Mouse (Mus musculus): ENCODE data around the gene Stap2. TPM values are rescaled to one million over a fixed set of nuclear protein-coding genes. Genes with fewer than 3 reads are reported as not detected.
A peak's percentile ranks its signal among the peaks of the same experiment; 100 is the strongest.

The Stap2 gene
- polyA plus RNA-seq, 2 experiments = 2.0 to 2.8 TPM

DNA sequence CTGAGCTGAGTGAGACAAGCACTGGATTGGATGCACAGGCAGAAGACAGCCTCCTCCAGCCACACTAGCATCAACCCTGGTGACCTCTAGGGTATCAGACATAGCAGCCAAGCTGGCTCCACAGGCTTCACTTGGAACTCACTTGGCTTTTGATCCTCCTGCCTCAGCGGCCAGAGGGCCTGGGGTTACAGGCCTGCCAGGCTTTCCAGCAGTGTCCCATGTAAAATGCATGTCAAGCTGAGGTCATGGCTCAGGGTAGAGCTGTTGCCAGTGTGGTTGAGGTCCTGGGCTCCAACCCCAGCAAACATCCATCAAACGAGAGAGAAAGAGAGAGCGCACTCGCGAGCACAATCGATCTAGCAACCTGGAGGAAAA is 29.3 kb upstream of the Stap2 start:
- WGBS (ENCODE audit: insufficient replicate concordance) = 84% methylated on average over 6 of the region's 6 CpGs
- ATAC-seq (ENCODE audit: insufficient read depth) (no peak), DNase-seq (ENCODE audit: low read depth in 3 of 3, low spot score in 3 of 3) (no peak)
- Histone ChIP-seq H3K36me3 (replicated peaks; ENCODE audit: control insufficient read depth, insufficient read depth, low read depth) (no peaks in the 10 kb centered on the region), H3K4me3 (ENCODE audit: insufficient read depth in 1 of 2, low read depth in 2 of 2, low read length in 2 of 2) (peak overlapping the region; percentile 76 to 93), H3K4me1 (replicated peaks; ENCODE audit: control insufficient read depth in 2 of 2, insufficient read depth in 2 of 2, low read length in 1 of 2) (peaks cover 14 to 29% of the 10 kb centered on the region in 2 experiments), H3K27ac (no peak overlapping the region; the same call in none of the 2 replicates), H3K4me2 (ENCODE audit: low read depth) (peak overlapping the region; percentile 82), H3K9ac (replicated peaks) (peak overlapping the region; percentile 72), H3K9me3 (ENCODE audit: control insufficient read depth, low read length) (no peaks in the 10 kb centered on the region), H3K27me3 (ENCODE audit: control insufficient read depth, insufficient read depth, low read length) (no peaks in the 10 kb centered on the region)
- TF ChIP-seq CTCF (IDR thresholded peaks at IDR 0.05; ENCODE audit: low read depth) = no peak

DNA sequence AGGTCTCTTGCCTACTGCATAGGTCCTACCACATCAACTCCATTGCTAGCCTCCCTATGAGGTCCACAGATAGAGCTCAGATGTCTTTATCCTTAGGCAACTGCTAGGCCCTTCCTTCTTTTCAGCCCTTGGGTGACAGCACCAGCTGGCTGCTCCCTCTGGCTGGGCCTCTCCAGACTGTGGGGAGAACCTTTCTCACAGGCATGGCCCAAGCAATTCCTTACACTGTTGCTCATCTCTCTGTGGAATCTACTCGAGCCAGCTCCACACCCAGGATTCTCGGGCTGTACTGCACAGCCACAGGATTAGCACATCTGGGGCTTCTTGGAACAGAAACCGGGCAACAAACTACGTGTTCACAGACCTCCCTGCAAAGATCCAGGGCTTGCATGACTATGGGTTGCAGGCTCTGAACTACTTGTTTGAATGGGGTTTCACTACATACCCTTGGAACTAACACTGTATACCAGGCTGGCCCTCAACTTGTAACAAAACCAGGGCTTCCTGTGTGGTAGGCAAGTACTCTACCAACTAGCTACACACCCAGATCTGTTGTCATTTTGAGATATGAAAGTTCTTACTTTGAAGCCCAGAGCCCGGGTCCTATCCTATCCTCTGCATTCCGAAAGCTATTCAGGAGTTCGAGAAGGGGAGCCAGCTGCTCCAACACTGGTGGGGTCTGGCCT is 28.8 kb upstream of the Stap2 start:
- peaks cover 14 to 29% of the 10 kb centered on the region in 2 experiments for H3K4me1 ChIP-seq (replicated peaks; ENCODE audit: control insufficient read depth in 2 of 2, insufficient read depth in 2 of 2, low read length in 1 of 2)
- peak overlapping the region; percentile 82 for H3K4me2 ChIP-seq (ENCODE audit: low read depth)
- H3K9me3 ChIP-seq (ENCODE audit: control insufficient read depth, low read length) = no peaks in the 10 kb centered on the region
- H3K36me3 ChIP-seq (replicated peaks; ENCODE audit: control insufficient read depth, insufficient read depth, low read depth) = no peaks in the 10 kb centered on the region
- ATAC-seq (ENCODE audit: insufficient read depth) (no peak), DNase-seq (ENCODE audit: low read depth in 3 of 3, low spot score in 3 of 3) (no peak)
- no peak overlapping the region for H3K27ac ChIP-seq
- H3K27me3 ChIP-seq (ENCODE audit: control insufficient read depth, insufficient read depth, low read length) = no peaks in the 10 kb centered on the region
- WGBS (ENCODE audit: insufficient replicate concordance) = 74% methylated on average over 7 of the region's 7 CpGs
- H3K9ac ChIP-seq (replicated peaks) = peak overlapping the region; percentile 72; the same call in 1 of the 2 replicates
- TF ChIP-seq EP300 (IDR thresholded peaks at IDR 0.05; ENCODE audit: low read depth) (no peak), CTCF (IDR thresholded peaks at IDR 0.05; ENCODE audit: low read depth) (no peak)
- peak overlapping the region in 1 of 2 experiments; percentile 93; a peak in 2 of 4 replicates for H3K4me3 ChIP-seq (ENCODE audit: insufficient read depth in 1 of 2, low read depth in 2 of 2, low read length in 2 of 2)

GRCm38 (mm10) chr17:56032831-56033230 is 27.4 kb upstream of the Stap2 start:
- Histone ChIP-seq H3K27me3 (ENCODE audit: control insufficient read depth, insufficient read depth, low read length) (no peaks in the 10 kb centered on the region), H3K9me3 (ENCODE audit: control insufficient read depth, low read length) (no peaks in the 10 kb centered on the region), H3K4me2 (ENCODE audit: low read depth) (no peak overlapping the region), H3K36me3 (replicated peaks; ENCODE audit: control insufficient read depth, insufficient read depth, low read depth) (no peaks in the 10 kb centered on the region), H3K27ac (no peak overlapping the region), H3K4me3 (ENCODE audit: insufficient read depth in 1 of 2, low read depth in 2 of 2, low read length in 2 of 2) (no peak overlapping the region), H3K4me1 (replicated peaks; ENCODE audit: control insufficient read depth in 2 of 2, insufficient read depth in 2 of 2, low read length in 1 of 2) (peaks cover 14 to 29% of the 10 kb centered on the region in 2 experiments), H3K9ac (replicated peaks) (no peak overlapping the region)
- 58% methylated on average over 7 of the region's 7 CpGs for WGBS (ENCODE audit: insufficient replicate concordance)
- DNase-seq (ENCODE audit: low read depth in 3 of 3, low spot score in 3 of 3) (no peak), ATAC-seq (ENCODE audit: insufficient read depth) (no peak)
- TF ChIP-seq CTCF (IDR thresholded peaks at IDR 0.05; ENCODE audit: low read depth) = no peak

- DNase-seq (ENCODE audit: low read depth in 3 of 3, low spot score in 3 of 3) (no peak), ATAC-seq (ENCODE audit: insufficient read depth) (no peak)
- TF ChIP-seq EP300 (IDR thresholded peaks at IDR 0.05; ENCODE audit: low read depth) = no peak
- TF ChIP-seq CTCF (IDR thresholded peaks at IDR 0.05; ENCODE audit: low read depth) = no peak
- Histone ChIP-seq H3K4me3 (ENCODE audit: insufficient read depth in 1 of 2, low read depth in 2 of 2, low read length in 2 of 2) (no peak overlapping the region), H3K4me2 (ENCODE audit: low read depth) (no peak overlapping the region; the same call in 1 of the 2 replicates), H3K27me3 (ENCODE audit: control insufficient read depth, insufficient read depth, low read length) (no peaks in the 10 kb centered on the region), H3K9me3 (ENCODE audit: control insufficient read depth, low read length) (no peaks in the 10 kb centered on the region), H3K4me1 (replicated peaks; ENCODE audit: control insufficient read depth in 2 of 2, insufficient read depth in 2 of 2, low read length in 1 of 2) (peaks cover 12 to 28% of the 10 kb centered on the region in 2 experiments), H3K9ac (replicated peaks) (no peak overlapping the region), H3K27ac (no peak overlapping the region), H3K36me3 (replicated peaks; ENCODE audit: control insufficient read depth, insufficient read depth, low read depth) (no peaks in the 10 kb centered on the region)
- 74% methylated on average over 6 of the region's 6 CpGs for WGBS (ENCODE audit: insufficient replicate concordance)
Observed at GRCm38 (mm10) chr17:56032127-56032733, 26.8 kb upstream of the Stap2 start.

DNA sequence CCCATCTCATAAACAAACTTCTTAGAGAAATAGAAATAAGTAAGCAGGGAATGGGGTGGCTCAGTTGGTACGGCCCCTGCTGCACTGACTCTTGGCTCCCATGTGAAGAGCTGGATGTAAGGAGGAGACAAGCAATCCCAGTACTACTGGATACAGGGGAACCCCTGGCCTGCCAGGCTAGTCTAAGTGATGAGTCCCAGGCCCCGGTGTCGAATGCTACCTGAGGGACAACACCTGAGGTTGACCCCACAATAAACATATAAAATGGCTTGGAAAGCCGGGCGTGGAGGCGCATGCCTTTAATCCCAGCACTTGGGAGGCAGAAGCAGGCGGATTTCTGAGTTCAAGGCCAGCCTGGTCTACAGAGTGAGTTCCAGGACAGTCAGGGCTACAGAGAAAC is 26.0 kb upstream of the Stap2 start:
- no peak for TF ChIP-seq EP300 (IDR thresholded peaks at IDR 0.05; ENCODE audit: low read depth)
- TF ChIP-seq CTCF (IDR thresholded peaks at IDR 0.05; ENCODE audit: low read depth) = no peak
- Histone ChIP-seq H3K36me3 (replicated peaks; ENCODE audit: control insufficient read depth, insufficient read depth, low read depth) (no peaks in the 10 kb centered on the region), H3K4me1 (replicated peaks; ENCODE audit: control insufficient read depth in 2 of 2, insufficient read depth in 2 of 2, low read length in 1 of 2) (peaks cover 8 to 24% of the 10 kb centered on the region in 2 experiments), H3K4me2 (ENCODE audit: low read depth) (no peak overlapping the region), H3K9me3 (ENCODE audit: control insufficient read depth, low read length) (no peaks in the 10 kb centered on the region), H3K27ac (no peak overlapping the region), H3K9ac (replicated peaks) (no peak overlapping the region), H3K27me3 (ENCODE audit: control insufficient read depth, insufficient read depth, low read length) (no peaks in the 10 kb centered on the region), H3K4me3 (ENCODE audit: insufficient read depth in 1 of 2, low read depth in 2 of 2, low read length in 2 of 2) (no peak overlapping the region)
- DNase-seq (ENCODE audit: low read depth in 3 of 3, low spot score in 3 of 3) (no peak), ATAC-seq (ENCODE audit: insufficient read depth) (no peak)
- WGBS (ENCODE audit: insufficient replicate concordance) = 80% methylated on average over 7 of the region's 7 CpGs

Data from liver, embryonic 14.5 days (tissue).